ENCODE assay signal across 10 mouse cellular contexts in the genomic region with DNA sequence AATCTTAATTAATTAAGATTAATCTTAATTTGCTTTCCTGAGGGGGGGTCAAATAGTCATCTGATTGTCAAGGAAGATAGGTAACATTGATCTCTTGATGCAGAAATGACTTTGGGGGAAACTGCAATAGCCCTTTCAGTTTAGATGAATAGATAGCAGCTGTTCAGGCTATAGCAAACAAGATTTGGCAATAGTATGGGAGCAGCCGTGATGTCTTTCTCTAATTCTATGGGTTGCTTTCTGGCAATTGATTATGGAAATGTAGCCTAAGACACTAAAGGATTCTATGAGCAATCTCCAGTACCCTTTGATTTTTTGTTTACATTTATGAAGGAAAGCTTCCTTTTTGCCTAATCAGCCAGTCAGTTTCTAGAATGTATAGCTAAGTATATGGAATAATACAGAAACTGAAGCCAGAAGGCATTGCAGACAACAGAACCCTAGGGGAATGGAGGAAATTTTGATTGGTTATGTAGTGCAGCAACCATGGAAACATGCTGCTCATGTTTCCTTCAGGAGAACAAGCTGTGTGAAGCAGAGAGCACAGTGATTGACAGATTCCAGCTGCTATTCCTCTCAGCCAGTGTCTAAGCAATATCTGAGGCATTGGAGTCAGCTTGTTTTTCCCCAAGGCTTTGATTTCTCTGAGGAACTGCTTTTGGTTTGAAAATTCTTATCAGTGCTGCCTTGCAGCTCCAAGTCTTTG.
DNase-seq lines count a peak whose midpoint lies in the region; ATAC-seq lines count a peak whose summit lies in the region.
"Had no signal": no experiment of that assay in that cellular context is flagged by ENCODE, and none has a peak within 500 bp of the region (broad histone marks: within the 10 kb centered on the region; RNA-seq: fewer than 3 reads in every experiment).

No protein-coding gene starts in this region.

- no peaks in the 10 kb centered on the region for H3K36me3 ChIP-seq in embryonic facial prominence, embryonic 12.5 days
- H3K36me3 ChIP-seq in midbrain, embryonic 12.5 days, result no peaks in the 10 kb centered on the region

- no peak overlapping the region for H3K4me3 ChIP-seq in embryonic facial prominence, embryonic 12.5 days
- H3K4me3 ChIP-seq in midbrain, embryonic 12.5 days, result no peak overlapping the region
- H3K4me3 ChIP-seq: left cerebral cortex, adult 2 months had no signal

- H3K27me3 ChIP-seq in embryonic facial prominence, embryonic 12.5 days, result no peaks in the 10 kb centered on the region
- H3K27me3 ChIP-seq in midbrain, embryonic 12.5 days, result no peaks in the 10 kb centered on the region

- H3K9ac ChIP-seq in embryonic facial prominence, embryonic 12.5 days, result no peak overlapping the region
- no peak overlapping the region for H3K9ac ChIP-seq in midbrain, embryonic 12.5 days (replicated peaks)

- ATAC-seq in embryonic facial prominence, embryonic 12.5 days (ENCODE audit: insufficient number of reproducible peaks, insufficient read depth, low FRiP score, low TSS enrichment), result 0 out of 2 replicates have a peak, but pooled peaks have one; percentile 74
- ATAC-seq in midbrain, embryonic 12.5 days (ENCODE audit: low FRiP score, low read depth), result peak; percentile 47; the same call in 1 of the 2 replicates
- ATAC-seq in megakaryocyte, adult 5-6 weeks (ENCODE audit: poor library complexity, severe bottlenecking), result no peak

- peak; percentile 2 for DNase-seq in layer of hippocampus, adult 9-11 months
- no peak for DNase-seq in layer of hippocampus, adult 11-12 months (ENCODE audit: low spot score)
- DNase-seq in embryo, embryonic 10 days (ENCODE audit: low spot score), result peak; percentile 34
- DNase-seq in ovary, adult 18-20 months (ENCODE audit: low spot score), result no peak
- DNase-seq: kidney, adult 11 months had no signal

- H3K27ac ChIP-seq in embryonic facial prominence, embryonic 12.5 days, result no peak overlapping the region
- no peak overlapping the region for H3K27ac ChIP-seq in midbrain, embryonic 12.5 days (replicated peaks)
- H3K27ac ChIP-seq: left cerebral cortex, adult 2 months; stomach, postnatal 0 days had no signal

- no peaks in the 10 kb centered on the region for H3K9me3 ChIP-seq in embryonic facial prominence, embryonic 12.5 days
- no peaks in the 10 kb centered on the region for H3K9me3 ChIP-seq in midbrain, embryonic 12.5 days

- WGBS in embryonic facial prominence, embryonic 12.5 days, result 75% methylated on average over 1 of the region's 1 CpGs
- WGBS in midbrain, embryonic 12.5 days, result 75% methylated on average over 1 of the region's 1 CpGs

- no peak overlapping the region for H3K4me2 ChIP-seq in embryonic facial prominence, embryonic 12.5 days (replicated peaks)
- H3K4me2 ChIP-seq in midbrain, embryonic 12.5 days (replicated peaks), result no peak overlapping the region

- no peaks in the 10 kb centered on the region for H3K4me1 ChIP-seq in embryonic facial prominence, embryonic 12.5 days
- no peaks in the 10 kb centered on the region for H3K4me1 ChIP-seq in midbrain, embryonic 12.5 days

Comparison
In these comparisons a context has a peak if more than half of its experiments do, and no peak if none do; other contexts are left out.
1. DNase-seq: peak in layer of hippocampus, adult 9-11 months (single experiment) and embryo, embryonic 10 days (single experiment); none in layer of hippocampus, adult 11-12 months (single experiment) and ovary, adult 18-20 months (single experiment).